Mouse (Mus musculus): ENCODE measurements at regions not wholly inside any gene's neighbourhood (a gene's known extent, or its start where the extent isn't known, plus 50 kb on each side); places are given as distances from the start of the nearest gene placed in this dataset.

DNA sequence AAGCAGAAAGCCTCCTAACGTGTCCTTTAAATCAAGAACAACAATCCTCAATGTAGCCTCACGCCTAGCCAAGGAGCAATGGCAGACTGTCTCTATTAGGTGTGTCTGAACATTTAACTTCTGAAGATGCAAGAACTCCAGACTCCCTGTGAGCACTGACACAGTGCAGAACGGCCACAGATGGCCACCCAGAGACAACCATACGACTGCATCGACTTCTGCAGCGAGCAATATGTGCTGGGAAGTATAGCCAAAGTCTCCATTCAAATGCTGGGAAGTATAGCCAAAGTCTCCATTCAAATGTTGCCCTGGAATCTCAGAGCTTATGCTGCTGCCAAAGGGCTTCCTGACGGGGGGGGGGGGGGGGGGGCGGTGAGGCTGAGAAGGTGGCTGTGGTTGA, 463.5 kb downstream of the Efna5 start:
- Histone ChIP-seq H3K27ac (no peak overlapping the region), H3K4me1 (ENCODE audit: insufficient read depth, low read length) (no peaks in the 10 kb centered on the region), H3K9me3 (ENCODE audit: low read length) (no peaks in the 10 kb centered on the region), H3K9ac (replicated peaks; ENCODE audit: low read length) (no peak overlapping the region), H3K27me3 (ENCODE audit: insufficient read depth, low read length) (no peaks in the 10 kb centered on the region), H3K4me3 (ENCODE audit: low read length) (no peak overlapping the region), H3K4me2 (ENCODE audit: low read depth, low read length) (no peak overlapping the region), H3K36me3 (ENCODE audit: insufficient read depth, low read length) (no peaks in the 10 kb centered on the region)
- ATAC-seq (no peak), DNase-seq (ENCODE audit: low spot score) (no peak)
- WGBS, result 59% methylated on average over 8 of the region's 8 CpGs
- TF ChIP-seq CTCF (IDR thresholded peaks at IDR 0.05; ENCODE audit: low read depth), result no peak

GRCm38 (mm10) chr17:62415152-62415551, 466.0 kb downstream of the Efna5 start:
- H3K4me2 ChIP-seq (ENCODE audit: low read depth, low read length), result no peak overlapping the region
- no peak for TF ChIP-seq CTCF (IDR thresholded peaks at IDR 0.05; ENCODE audit: low read depth)
- DNase-seq (ENCODE audit: low spot score), result peak; percentile 64
- no peak overlapping the region for H3K4me3 ChIP-seq (ENCODE audit: low read length)
- no peaks in the 10 kb centered on the region for H3K4me1 ChIP-seq (ENCODE audit: insufficient read depth, low read length)
- peak; percentile 71 for ATAC-seq
- H3K27ac ChIP-seq, result no peak overlapping the region; the same call in 1 of the 2 replicates
- no peak overlapping the region for H3K9ac ChIP-seq (replicated peaks; ENCODE audit: low read length)
- H3K9me3 ChIP-seq (ENCODE audit: low read length), result no peaks in the 10 kb centered on the region
- 64% methylated on average over 4 of the region's 4 CpGs for WGBS
- no peaks in the 10 kb centered on the region for H3K27me3 ChIP-seq (ENCODE audit: insufficient read depth, low read length)
- no peaks in the 10 kb centered on the region for H3K36me3 ChIP-seq (ENCODE audit: insufficient read depth, low read length)

DNA sequence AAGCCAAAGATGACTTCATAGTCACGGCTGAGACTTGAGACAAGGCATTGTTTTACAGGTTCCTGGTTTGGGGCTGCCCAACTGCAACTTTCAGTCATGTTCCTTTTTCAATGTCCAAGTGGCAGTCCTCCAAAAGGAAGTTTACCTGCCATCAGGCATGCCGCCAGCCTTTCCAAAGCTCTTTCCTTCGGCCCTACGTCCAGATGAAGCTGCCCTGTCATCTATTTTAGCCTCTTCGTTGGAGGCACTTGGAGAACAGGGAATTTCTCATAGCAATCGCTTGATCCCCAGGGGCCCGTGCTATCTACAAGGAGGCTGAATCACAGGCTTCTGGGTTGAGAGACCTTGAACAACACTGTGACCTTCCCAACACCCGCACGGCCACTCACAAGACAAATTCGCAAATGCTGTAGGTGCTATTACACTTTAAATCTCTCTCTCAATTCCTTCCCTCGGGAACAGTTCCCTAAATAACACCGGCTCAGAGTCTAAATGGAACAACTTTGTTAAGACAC, 468.4 kb downstream of the Efna5 start:
- no peaks in the 10 kb centered on the region for H3K36me3 ChIP-seq (ENCODE audit: insufficient read depth, low read length)
- no peak overlapping the region for H3K27ac ChIP-seq
- WGBS, result 81% methylated on average over 12 of the region's 12 CpGs
- no peak overlapping the region for H3K4me2 ChIP-seq (ENCODE audit: low read depth, low read length)
- no peak for TF ChIP-seq CTCF (IDR thresholded peaks at IDR 0.05; ENCODE audit: low read depth)
- H3K9ac ChIP-seq (replicated peaks; ENCODE audit: low read length), result no peak overlapping the region
- DNase-seq (ENCODE audit: low spot score) (no peak), ATAC-seq (no peak)
- H3K9me3 ChIP-seq (ENCODE audit: low read length), result 0 out of 2 replicates have a peak, but pooled peaks cover 2% of the 10 kb centered on the region
- H3K27me3 ChIP-seq (ENCODE audit: insufficient read depth, low read length), result no peaks in the 10 kb centered on the region
- H3K4me1 ChIP-seq (ENCODE audit: insufficient read depth, low read length), result no peaks in the 10 kb centered on the region
- no peak overlapping the region for H3K4me3 ChIP-seq (ENCODE audit: low read length)

DNA sequence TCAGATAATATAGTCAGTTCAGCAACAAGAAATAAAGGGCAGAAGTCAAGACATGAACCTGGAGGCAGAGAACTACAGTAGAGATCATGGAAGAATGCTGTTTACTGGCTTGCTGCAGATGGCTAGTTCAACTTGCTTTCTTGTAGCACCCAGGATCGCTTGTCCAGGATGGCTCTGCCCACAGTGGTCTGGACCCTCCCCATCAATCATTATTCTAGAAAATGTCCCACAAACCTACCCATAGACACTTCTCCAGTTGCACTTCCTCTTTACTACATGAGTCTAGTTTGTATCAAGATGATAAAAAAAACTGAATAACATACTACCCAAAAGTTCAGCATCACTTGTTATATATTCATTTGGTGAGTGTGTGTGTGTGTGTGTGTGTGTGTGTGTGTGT, 477.4 kb downstream of the Efna5 start:
- Histone ChIP-seq H3K4me1 (ENCODE audit: insufficient read depth, low read length) (no peaks in the 10 kb centered on the region), H3K4me2 (ENCODE audit: low read depth, low read length) (no peak overlapping the region), H3K36me3 (ENCODE audit: insufficient read depth, low read length) (no peaks in the 10 kb centered on the region), H3K27me3 (ENCODE audit: insufficient read depth, low read length) (no peaks in the 10 kb centered on the region), H3K9me3 (ENCODE audit: low read length) (0 out of 2 replicates have a peak, but pooled peaks cover under 1% of the 10 kb centered on the region), H3K27ac (no peak overlapping the region), H3K4me3 (ENCODE audit: low read length) (no peak overlapping the region), H3K9ac (replicated peaks; ENCODE audit: low read length) (no peak overlapping the region)
- 93% methylated on average over 1 of the region's 1 CpGs for WGBS
- ATAC-seq (no peak), DNase-seq (ENCODE audit: low spot score) (no peak)
- no peak for TF ChIP-seq CTCF (IDR thresholded peaks at IDR 0.05; ENCODE audit: low read depth)

DNA sequence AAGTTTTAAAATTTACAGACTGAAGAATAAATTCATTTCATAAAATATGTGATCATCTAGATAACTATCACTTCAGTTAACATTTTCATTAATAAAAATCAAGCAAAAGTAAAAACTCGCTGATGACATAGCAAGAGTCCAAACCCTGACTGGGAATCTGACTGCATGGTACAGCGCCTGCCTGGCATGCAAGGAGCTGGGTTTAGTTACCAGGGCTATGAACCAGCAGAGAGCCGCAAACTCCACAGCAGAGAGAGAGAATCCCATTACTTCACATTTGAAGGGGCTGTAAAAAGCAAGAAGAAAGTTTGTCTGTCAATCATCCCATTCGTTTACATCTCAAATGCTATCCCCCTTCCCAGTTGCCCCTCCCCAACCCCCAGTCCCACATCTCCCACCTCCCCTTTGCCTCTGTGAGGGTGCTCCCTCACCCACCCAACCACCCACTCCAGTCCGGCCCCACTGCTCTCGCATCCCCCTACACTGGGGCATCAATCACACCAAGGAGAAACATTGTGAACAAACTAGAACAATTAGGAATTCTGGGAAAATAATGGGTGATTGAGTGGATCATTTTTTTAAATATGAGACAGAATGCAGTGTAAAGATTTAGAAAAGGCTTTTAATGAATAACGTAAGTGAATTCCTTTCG, 487.6 kb downstream of the Efna5 start:
- no peak for ATAC-seq
- H3K36me3 ChIP-seq (ENCODE audit: insufficient read depth, low read length), result no peaks in the 10 kb centered on the region
- H3K9ac ChIP-seq (replicated peaks; ENCODE audit: low read length), result no peak overlapping the region
- WGBS, result 86% methylated on average over 8 of the region's 8 CpGs
- no peak for DNase-seq (ENCODE audit: low spot score)
- no peaks in the 10 kb centered on the region for H3K27me3 ChIP-seq (ENCODE audit: insufficient read depth, low read length)
- no peak overlapping the region for H3K27ac ChIP-seq
- no peak for TF ChIP-seq CTCF (IDR thresholded peaks at IDR 0.05; ENCODE audit: low read depth)
- no peaks in the 10 kb centered on the region for H3K9me3 ChIP-seq (ENCODE audit: low read length)
- no peaks in the 10 kb centered on the region for H3K4me1 ChIP-seq (ENCODE audit: insufficient read depth, low read length)
- no peak overlapping the region for H3K4me2 ChIP-seq (ENCODE audit: low read depth, low read length)
- no peak overlapping the region for H3K4me3 ChIP-seq (ENCODE audit: low read length)

GRCm38 (mm10) chr17:62384053-62384452, 497.1 kb downstream of the Efna5 start:
- TF ChIP-seq CTCF (IDR thresholded peaks at IDR 0.05; ENCODE audit: low read depth), result no peak
- no peaks in the 10 kb centered on the region for H3K4me1 ChIP-seq (ENCODE audit: insufficient read depth, low read length)
- ATAC-seq (no peak), DNase-seq (ENCODE audit: low spot score) (no peak)
- no peaks in the 10 kb centered on the region for H3K9me3 ChIP-seq (ENCODE audit: low read length)
- no peak overlapping the region for H3K9ac ChIP-seq (replicated peaks; ENCODE audit: low read length)
- WGBS, result 84% methylated on average over 16 of the region's 16 CpGs
- no peak overlapping the region for H3K4me2 ChIP-seq (ENCODE audit: low read depth, low read length)
- H3K36me3 ChIP-seq (ENCODE audit: insufficient read depth, low read length), result no peaks in the 10 kb centered on the region
- H3K27ac ChIP-seq, result no peak overlapping the region
- no peak overlapping the region for H3K4me3 ChIP-seq (ENCODE audit: low read length)
- H3K27me3 ChIP-seq (ENCODE audit: insufficient read depth, low read length), result no peaks in the 10 kb centered on the region

DNA sequence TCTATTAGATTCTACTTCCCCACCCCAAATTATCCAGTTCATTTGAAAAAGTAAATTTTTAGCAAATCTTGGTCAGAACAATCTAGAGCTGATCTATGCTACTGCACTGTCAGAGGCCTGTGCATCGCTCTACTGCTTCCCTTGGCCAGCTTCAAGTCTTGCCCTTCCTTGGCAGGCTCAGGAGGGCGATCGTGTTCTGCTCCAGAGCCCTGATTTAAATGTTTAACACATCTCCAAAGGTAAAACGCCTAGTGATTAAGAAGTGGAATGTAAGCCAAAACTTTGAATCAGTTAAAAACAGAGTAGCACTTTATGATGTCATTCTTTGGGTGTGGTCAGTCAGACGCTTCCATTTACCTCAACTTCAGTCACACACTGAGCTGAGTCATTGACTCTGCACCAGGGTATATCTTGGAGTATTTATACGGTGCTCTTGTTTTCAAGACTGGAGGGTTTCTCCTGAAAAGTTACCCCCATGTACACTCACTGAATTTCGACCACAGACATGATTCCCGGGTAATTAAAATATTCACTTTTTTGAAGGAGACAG, 502.2 kb downstream of the Efna5 start:
- H3K27me3 ChIP-seq (ENCODE audit: insufficient read depth, low read length), result no peaks in the 10 kb centered on the region
- H3K4me3 ChIP-seq (ENCODE audit: low read length), result no peak overlapping the region
- 91% methylated on average over 8 of the region's 8 CpGs for WGBS
- no peak overlapping the region for H3K27ac ChIP-seq
- no peak overlapping the region for H3K9ac ChIP-seq (replicated peaks; ENCODE audit: low read length)
- ATAC-seq (no peak), DNase-seq (ENCODE audit: low spot score) (no peak)
- no peak for TF ChIP-seq CTCF (IDR thresholded peaks at IDR 0.05; ENCODE audit: low read depth)
- H3K4me1 ChIP-seq (ENCODE audit: insufficient read depth, low read length), result no peaks in the 10 kb centered on the region
- H3K4me2 ChIP-seq (ENCODE audit: low read depth, low read length), result no peak overlapping the region
- H3K36me3 ChIP-seq (ENCODE audit: insufficient read depth, low read length), result no peaks in the 10 kb centered on the region
- H3K9me3 ChIP-seq (ENCODE audit: low read length), result no peaks in the 10 kb centered on the region
